Mouse (Mus musculus) lung, postnatal 0 days (tissue): ENCODE data around the gene Ube3c. TPM values are rescaled to one million over a fixed set of nuclear protein-coding genes. Genes with fewer than 3 reads are reported as not detected.
"Not testable (repeated sequence)": the region's sequence is repeated elsewhere in the genome, so short reads cannot be mapped to it uniquely, and the experiment has no call there.

Experiments
- ATAC-seq: fragments of 200-750 bp; cut with Nextera tagmentation; 2 replicates; pipeline ENCODE4 v1.8.0; 2017; ENCODE audit warnings: moderate library complexity
- DNase-seq: peaks from one replicate; pipeline ENCODE4 v3.0.0-alpha.2; 2016; ENCODE audit warnings: low spot score
- H3K27ac ChIP-seq: fragments of 300-500 bp; sonication (generic); 2 replicates; pipeline ENCODE4 v1.5.1; 2014; ENCODE audit warnings: antibody characterized with exemption, mild to moderate bottlenecking, low read length, mixed read lengths
- H3K27me3 ChIP-seq: fragments of 300-500 bp; sonication (generic); replicated peaks from 2 replicates; pipeline ENCODE4 v1.6.1; 2014; ENCODE audit warnings: low read length, mixed read lengths; ENCODE audit not compliant: insufficient read depth
- H3K36me3 ChIP-seq: fragments of 300-500 bp; sonication (generic); 2 replicates; pipeline ENCODE4 v1.6.1; 2014; ENCODE audit warnings: low read length, mixed read lengths; ENCODE audit not compliant: insufficient read depth
- H3K4me1 ChIP-seq: fragments of 300-500 bp; sonication (generic); 2 replicates; pipeline ENCODE4 v1.6.1; 2014; ENCODE audit warnings: antibody characterized with exemption, low read depth, low read length, mixed read lengths; ENCODE audit not compliant: insufficient read depth
- H3K4me2 ChIP-seq: fragments of 300-500 bp; sonication (generic); replicated peaks from 2 replicates; pipeline ENCODE4 v1.6.1; 2014; ENCODE audit warnings: low read depth, mild to moderate bottlenecking, low read length, moderate library complexity, mixed read lengths
- H3K4me3 ChIP-seq: fragments of 300-500 bp; sonication (generic); 2 replicates; pipeline ENCODE4 v1.5.1; 2014; ENCODE audit warnings: low read depth, low read length
- H3K9ac ChIP-seq: fragments of 300-500 bp; sonication (generic); replicated peaks from 2 replicates; pipeline ENCODE4 v1.6.1; 2014; ENCODE audit warnings: low read depth, mild to moderate bottlenecking
- H3K9me3 ChIP-seq: fragments of 300-500 bp; sonication (generic); 2 replicates; pipeline ENCODE4 v1.6.1; 2016; ENCODE audit warnings: low read length, mixed read lengths
- CTCF ChIP-seq: IDR thresholded peaks from 2 replicates; pipeline ENCODE4 v1.5.1; 2016; ENCODE audit warnings: antibody characterized with exemption, mild to moderate bottlenecking
- EP300 ChIP-seq: IDR thresholded peaks from 2 replicates; pipeline ENCODE4 v1.6.1; 2016; ENCODE audit warnings: antibody characterized with exemption, mild to moderate bottlenecking, control low read depth
- WGBS: fragments of 180-500 bp; shearing (Covaris S2); extraction: QIAGEN DNeasy Blood & Tissue Kit; methylation state at CpG from one replicate; pipeline ENCODE4 v1.1.7; 2014; 5-methylcytosine and 5-hydroxymethylcytosine counted together
- polyA plus RNA-seq: library from polyadenylated mRNA; unstranded; fragments of >200 nt; fragmentation: Nextera tagmentation; extraction: Ambion mirVana; gene quantifications from 2 replicates; pipeline ENCODE4 v1.2.1, GENCODE M21; 2015

The Ube3c gene
- polyA plus RNA-seq, 1 experiment from 2014 or later = 13.2 TPM

GRCm38 (mm10) chr5:29631711-29632110 is 62.7 kb downstream of the Ube3c start:
- DNase-seq = no peak
- H3K27ac ChIP-seq = no peak overlapping the region

GRCm38 (mm10) chr5:29636298-29636697 is 67.3 kb downstream of the Ube3c start:
- Histone ChIP-seq H3K9ac (no peak overlapping the region), H3K9me3 (no peaks in the 10 kb centered on the region), H3K4me1 (no peaks in the 10 kb centered on the region), H3K4me3 (no peak overlapping the region), H3K27me3 (no peaks in the 10 kb centered on the region), H3K4me2 (no peak overlapping the region), H3K36me3 (peaks cover 20% of the 10 kb centered on the region), H3K27ac (no peak overlapping the region)
- TF ChIP-seq CTCF (no peak), EP300 (no peak)
- DNase-seq = no peak
- no peak for ATAC-seq

More at GRCm38 (mm10) chr5:29631711-29632110, 62.7 kb downstream of the Ube3c start:
- no peak overlapping the region for H3K4me3 ChIP-seq
- H3K4me2 ChIP-seq = no peak overlapping the region
- H3K9me3 ChIP-seq = no peaks in the 10 kb centered on the region
- no peak for ATAC-seq
- no peaks in the 10 kb centered on the region for H3K4me1 ChIP-seq
- 74% methylated on average over 3 of the region's 3 CpGs for WGBS
- no peaks in the 10 kb centered on the region for H3K27me3 ChIP-seq
- peaks cover 3% of the 10 kb centered on the region; the same call in 1 of the 2 replicates for H3K36me3 ChIP-seq
- H3K9ac ChIP-seq = no peak overlapping the region
- no peak for TF ChIP-seq EP300
- TF ChIP-seq CTCF = no peak

- TF ChIP-seq EP300 = no peak
- peak; percentile 34 for TF ChIP-seq CTCF
- no peak overlapping the region for H3K4me3 ChIP-seq
- H3K9me3 ChIP-seq = no peaks in the 10 kb centered on the region
- no peak for DNase-seq
- H3K4me2 ChIP-seq = no peak overlapping the region
- no peak overlapping the region for H3K9ac ChIP-seq
- peaks cover 20% of the 10 kb centered on the region for H3K36me3 ChIP-seq
- H3K4me1 ChIP-seq = no peaks in the 10 kb centered on the region
- H3K27me3 ChIP-seq = no peaks in the 10 kb centered on the region
- no peak for ATAC-seq
- no peak overlapping the region for H3K27ac ChIP-seq
Measured at GRCm38 (mm10) chr5:29636884-29637283, 67.8 kb downstream of the Ube3c start.

- H3K9ac ChIP-seq = no peak overlapping the region
- ATAC-seq = no peak
- no peak overlapping the region for H3K27ac ChIP-seq
- H3K4me3 ChIP-seq = no peak overlapping the region
- peaks cover 20% of the 10 kb centered on the region for H3K36me3 ChIP-seq
- no peak for DNase-seq
- no peak overlapping the region for H3K4me2 ChIP-seq
- no peaks in the 10 kb centered on the region for H3K4me1 ChIP-seq
- H3K27me3 ChIP-seq = no peaks in the 10 kb centered on the region
- WGBS = 88% methylated on average over 7 of the region's 7 CpGs
- TF ChIP-seq EP300 = no peak
- TF ChIP-seq CTCF = no peak
- no peaks in the 10 kb centered on the region for H3K9me3 ChIP-seq
Measured at GRCm38 (mm10) chr5:29641124-29641884, 72.3 kb downstream of the Ube3c start.

- H3K9ac ChIP-seq = no peak overlapping the region
- no peaks in the 10 kb centered on the region for H3K9me3 ChIP-seq
- peak; percentile 34 for DNase-seq
- H3K4me2 ChIP-seq = no peak overlapping the region
- TF ChIP-seq EP300 (no peak), CTCF (no peak)
- H3K36me3 ChIP-seq = no peaks in the 10 kb centered on the region
- no peak overlapping the region for H3K27ac ChIP-seq
- H3K27me3 ChIP-seq = no peaks in the 10 kb centered on the region
- ATAC-seq = peak; percentile 21; the same call in 1 of the 2 replicates
- H3K4me3 ChIP-seq = no peak overlapping the region
- no peaks in the 10 kb centered on the region for H3K4me1 ChIP-seq
Measured at GRCm38 (mm10) chr5:29651696-29652095, 82.7 kb downstream of the Ube3c start.

GRCm38 (mm10) chr5:29657590-29658339 is 88.7 kb downstream of the Ube3c start:
- Histone ChIP-seq H3K27ac (no peak overlapping the region), H3K4me1 (no peaks in the 10 kb centered on the region), H3K4me2 (no peak overlapping the region), H3K36me3 (peaks cover 12% of the 10 kb centered on the region), H3K9me3 (no peaks in the 10 kb centered on the region), H3K4me3 (no peak overlapping the region), H3K27me3 (no peaks in the 10 kb centered on the region), H3K9ac (no peak overlapping the region)
- ATAC-seq = no peak
- 60% methylated on average over 3 of the region's 3 CpGs for WGBS
- TF ChIP-seq CTCF (no peak), EP300 (no peak)
- DNase-seq = no peak

GRCm38 (mm10) chr5:29661246-29661645 is 92.2 kb downstream of the Ube3c start:
- H3K36me3 ChIP-seq = peaks cover 22% of the 10 kb centered on the region
- not testable (repeated sequence) for DNase-seq, H3K9me3 ChIP-seq

More at GRCm38 (mm10) chr5:29661246-29661645, 92.2 kb downstream of the Ube3c start:
- not testable (repeated sequence) for H3K27ac ChIP-seq, H3K9ac ChIP-seq, H3K4me2 ChIP-seq, H3K4me3 ChIP-seq, H3K4me1 ChIP-seq, ATAC-seq, H3K27me3 ChIP-seq
- 89% methylated on average over 4 of the region's 4 CpGs for WGBS
